Mouse (Mus musculus): ENCODE data around the gene Tmem135. TPM values are rescaled to one million over a fixed set of nuclear protein-coding genes. Genes with fewer than 3 reads are reported as not detected.

Tmem135 gene
- total and polyA plus RNA-seq, 3 experiments = 27.2 to 45.1 (median 43.2) TPM

GRCm38 (mm10) chr7:89177926-89178325, 226.1 kb downstream of the Tmem135 start:
- H3K4me1 ChIP-seq (ENCODE audit: control insufficient read depth, insufficient read depth, low read length) = peaks cover 1% of the 10 kb centered on the region
- H3K79me2 ChIP-seq (replicated peaks; ENCODE audit: control insufficient read depth, insufficient read depth, low read length) = peaks cover 3% of the 10 kb centered on the region
- TF ChIP-seq CTCF (IDR thresholded peaks at IDR 0.05) (no peak), EP300 (IDR thresholded peaks at IDR 0.05; ENCODE audit: insufficient read depth, low read depth, low read length) (no peak), POLR2A (IDR thresholded peaks at IDR 0.05; ENCODE audit: insufficient read depth, low read depth, low read length) (no peak)
- H3K36me3 ChIP-seq (ENCODE audit: control insufficient read depth, insufficient read depth, low read length) = no peaks in the 10 kb centered on the region; the same call in 1 of the 2 replicates
- H3K27me3 ChIP-seq (ENCODE audit: control insufficient read depth, insufficient read depth, low read length) = no peaks in the 10 kb centered on the region
- H3K9ac ChIP-seq (ENCODE audit: low read depth, low read length) = no peak overlapping the region
- no peak overlapping the region for H3K4me3 ChIP-seq
- intact Hi-C loops (cut with DNase I) = no loop called here
- no peak overlapping the region for H3K27ac ChIP-seq
- DNase-seq = no peak

- intact Hi-C loops (cut with DNase I) = no loop called here
- WGBS = 90% methylated on average over 4 of the region's 4 CpGs
Measured at GRCm38 (mm10) chr7:89174430-89174829, 229.6 kb downstream of the Tmem135 start.

GRCm38 (mm10) chr7:89173018-89173417, 231.0 kb downstream of the Tmem135 start:
- Histone ChIP-seq H3K4me3 (no peak overlapping the region), H3K79me2 (replicated peaks; ENCODE audit: control insufficient read depth, insufficient read depth, low read length) (peaks cover 5% of the 10 kb centered on the region), H3K4me1 (ENCODE audit: control insufficient read depth, insufficient read depth, low read length) (no peaks in the 10 kb centered on the region; the same call in 1 of the 2 replicates), H3K27ac (no peak overlapping the region), H3K36me3 (ENCODE audit: control insufficient read depth, insufficient read depth, low read length) (no peaks in the 10 kb centered on the region), H3K9ac (ENCODE audit: low read depth, low read length) (no peak overlapping the region), H3K27me3 (ENCODE audit: control insufficient read depth, insufficient read depth, low read length) (no peaks in the 10 kb centered on the region)
- TF ChIP-seq EP300 (IDR thresholded peaks at IDR 0.05; ENCODE audit: insufficient read depth, low read depth, low read length) (no peak), CTCF (IDR thresholded peaks at IDR 0.05) (no peak), POLR2A (IDR thresholded peaks at IDR 0.05; ENCODE audit: insufficient read depth, low read depth, low read length) (no peak)
- 84% methylated on average over 1 of the region's 1 CpGs for WGBS
- intact Hi-C loops (cut with DNase I) = no loop called here
- no peak for DNase-seq

More at GRCm38 (mm10) chr7:89174430-89174829, 229.6 kb downstream of the Tmem135 start:
- TF ChIP-seq EP300 (IDR thresholded peaks at IDR 0.05; ENCODE audit: insufficient read depth, low read depth, low read length) (no peak), CTCF (IDR thresholded peaks at IDR 0.05) (no peak), POLR2A (IDR thresholded peaks at IDR 0.05; ENCODE audit: insufficient read depth, low read depth, low read length) (no peak)
- H3K27me3 ChIP-seq (ENCODE audit: control insufficient read depth, insufficient read depth, low read length) = no peaks in the 10 kb centered on the region
- peaks cover 1% of the 10 kb centered on the region for H3K4me1 ChIP-seq (ENCODE audit: control insufficient read depth, insufficient read depth, low read length)
- H3K36me3 ChIP-seq (ENCODE audit: control insufficient read depth, insufficient read depth, low read length) = no peaks in the 10 kb centered on the region; the same call in 1 of the 2 replicates
- DNase-seq = no peak
- H3K79me2 ChIP-seq (replicated peaks; ENCODE audit: control insufficient read depth, insufficient read depth, low read length) = peaks cover 3% of the 10 kb centered on the region
- no peak overlapping the region for H3K27ac ChIP-seq
- H3K4me3 ChIP-seq = no peak overlapping the region
- no peak overlapping the region for H3K9ac ChIP-seq (ENCODE audit: low read depth, low read length)

GRCm38 (mm10) chr7:89171790-89172467, 232.1 kb downstream of the Tmem135 start:
- Histone ChIP-seq H3K4me3 (no peak overlapping the region), H3K9ac (ENCODE audit: low read depth, low read length) (no peak overlapping the region), H3K27ac (no peak overlapping the region), H3K79me2 (replicated peaks; ENCODE audit: control insufficient read depth, insufficient read depth, low read length) (peaks cover 5% of the 10 kb centered on the region), H3K36me3 (ENCODE audit: control insufficient read depth, insufficient read depth, low read length) (no peaks in the 10 kb centered on the region), H3K27me3 (ENCODE audit: control insufficient read depth, insufficient read depth, low read length) (no peaks in the 10 kb centered on the region), H3K4me1 (ENCODE audit: control insufficient read depth, insufficient read depth, low read length) (no peaks in the 10 kb centered on the region; the same call in 1 of the 2 replicates)
- intact Hi-C loops (cut with DNase I) = no loop called here
- TF ChIP-seq POLR2A (IDR thresholded peaks at IDR 0.05; ENCODE audit: insufficient read depth, low read depth, low read length) (no peak), EP300 (IDR thresholded peaks at IDR 0.05; ENCODE audit: insufficient read depth, low read depth, low read length) (no peak), CTCF (IDR thresholded peaks at IDR 0.05) (no peak)
- no peak for DNase-seq
- WGBS = 92% methylated on average over 4 of the region's 4 CpGs

DNA sequence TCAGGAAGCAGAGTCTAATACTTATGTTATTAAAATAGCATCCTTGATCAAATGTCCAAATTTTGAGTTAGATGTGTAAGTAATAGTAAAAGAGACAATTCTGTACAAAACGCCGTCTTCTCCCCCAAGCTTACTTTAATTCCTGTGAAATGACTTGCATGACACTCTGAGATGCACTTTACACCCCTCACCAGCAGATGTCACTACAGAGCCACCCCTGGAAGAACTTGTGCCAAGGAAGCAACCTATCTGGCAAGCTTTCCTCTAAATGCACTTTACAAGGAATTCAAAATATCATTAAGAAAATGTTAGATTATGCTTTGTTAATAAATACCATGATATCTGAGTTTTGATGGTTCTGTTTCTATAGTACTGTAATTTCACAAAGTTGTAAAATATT, 235.4 kb downstream of the Tmem135 start:
- H3K36me3 ChIP-seq (ENCODE audit: control insufficient read depth, insufficient read depth, low read length) = no peaks in the 10 kb centered on the region
- no peak overlapping the region for H3K4me3 ChIP-seq
- H3K9ac ChIP-seq (ENCODE audit: low read depth, low read length) = no peak overlapping the region
- 0 out of 2 replicates have a peak, but pooled peaks cover 2% of the 10 kb centered on the region for H3K79me2 ChIP-seq (replicated peaks; ENCODE audit: control insufficient read depth, insufficient read depth, low read length)
- intact Hi-C loops (cut with DNase I) = loop anchor here (1.0 to 10.0 kb wide), 2 partner anchors 196 to 251 kb away; no protein-coding TSS in a partner anchor
- H3K4me1 ChIP-seq (ENCODE audit: control insufficient read depth, insufficient read depth, low read length) = no peaks in the 10 kb centered on the region
- H3K27me3 ChIP-seq (ENCODE audit: control insufficient read depth, insufficient read depth, low read length) = no peaks in the 10 kb centered on the region
- WGBS = 21% methylated on average over 2 of the region's 2 CpGs
- no peak overlapping the region for H3K27ac ChIP-seq
- TF ChIP-seq CTCF (IDR thresholded peaks at IDR 0.05) (peak; percentile 100), POLR2A (IDR thresholded peaks at IDR 0.05; ENCODE audit: insufficient read depth, low read depth, low read length) (no peak), EP300 (IDR thresholded peaks at IDR 0.05; ENCODE audit: insufficient read depth, low read depth, low read length) (peak; percentile 91)
- DNase-seq = peak; percentile 66 to 77

DNA sequence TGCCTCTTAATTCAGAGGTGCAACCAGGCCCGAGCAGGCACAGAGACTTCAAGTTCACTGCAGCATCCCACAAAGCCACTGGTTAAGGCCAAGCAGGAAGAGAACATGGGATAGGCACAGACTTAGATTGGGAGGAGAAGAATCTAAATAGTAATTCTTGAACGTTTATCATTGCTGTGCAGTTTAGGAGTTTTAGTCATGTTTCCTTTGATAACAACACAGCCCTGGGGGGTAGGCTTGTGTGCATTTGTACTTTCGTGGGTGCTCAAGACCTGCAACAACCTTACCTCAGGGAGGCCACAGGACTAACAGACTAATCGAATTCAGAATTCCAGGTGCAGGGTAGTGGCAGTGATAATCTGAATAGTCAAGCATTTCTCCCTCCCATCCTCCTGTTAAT, 238.5 kb downstream of the Tmem135 start:
- Histone ChIP-seq H3K36me3 (ENCODE audit: control insufficient read depth, insufficient read depth, low read length) (no peaks in the 10 kb centered on the region), H3K4me1 (ENCODE audit: control insufficient read depth, insufficient read depth, low read length) (no peaks in the 10 kb centered on the region), H3K27ac (no peak overlapping the region), H3K4me3 (no peak overlapping the region), H3K79me2 (replicated peaks; ENCODE audit: control insufficient read depth, insufficient read depth, low read length) (0 out of 2 replicates have a peak, but pooled peaks cover 2% of the 10 kb centered on the region), H3K27me3 (ENCODE audit: control insufficient read depth, insufficient read depth, low read length) (no peaks in the 10 kb centered on the region), H3K9ac (ENCODE audit: low read depth, low read length) (no peak overlapping the region)
- 69% methylated on average over 4 of the region's 4 CpGs for WGBS
- intact Hi-C loops (cut with DNase I) = loop anchor here (10.0 kb wide), 1 partner anchor 199 kb away; no protein-coding TSS in a partner anchor
- no peak for DNase-seq
- TF ChIP-seq EP300 (IDR thresholded peaks at IDR 0.05; ENCODE audit: insufficient read depth, low read depth, low read length) (no peak), POLR2A (IDR thresholded peaks at IDR 0.05; ENCODE audit: insufficient read depth, low read depth, low read length) (no peak), CTCF (IDR thresholded peaks at IDR 0.05) (no peak)

All from heart, adult 2 months (tissue).